ENCODE assay signal across 8 mouse cellular contexts in genomic region chr7:98309219-98310030, GRCm38 (mm10). TPM values are rescaled to one million over a fixed set of nuclear protein-coding genes. Genes with fewer than 3 reads are reported as not detected.
DNase-seq lines count a peak whose midpoint lies in the region; ATAC-seq and TF ChIP-seq lines count a peak whose summit lies in the region.

No protein-coding gene starts in this region.

- TF ChIP-seq POLR2A in testis, adult 2 months (IDR thresholded peaks at IDR 0.05; ENCODE audit: control insufficient read depth, low read depth, low read length), result peak; percentile 96

- DNase-seq in CD8-positive naive resting alpha-beta T cell, adult 2 months (ENCODE audit: low read depth in 2 of 2, low spot score in 2 of 2), result peak; percentile 79 to 87
- DNase-seq in c-Kit-positive CD71-negative TER-119-negative erythroid progenitor cells, embryonic 14.5 days (ENCODE audit: low read depth), result peak; percentile 93
- peak; percentile 97 for DNase-seq in forebrain, embryonic 11.5 days (ENCODE audit: low spot score)
- DNase-seq in heart, postnatal 0 days (ENCODE audit: low spot score), result peak; percentile 97
- DNase-seq in kidney, postnatal 4 days, result peak; percentile 97 to 99

- peak overlapping the region; percentile 91 for H3K4me2 ChIP-seq in forebrain, embryonic 11.5 days (ENCODE audit: low read depth, low read length, severe bottlenecking)
- H3K4me2 ChIP-seq in heart, postnatal 0 days (ENCODE audit: low read depth, low read length), result peak overlapping the region; percentile 78
- H3K4me2 ChIP-seq in liver, embryonic 16.5 days (ENCODE audit: low read depth, low read length), result peak overlapping the region; percentile 88
- H3K4me2 ChIP-seq in neural tube, embryonic 13.5 days, result peak overlapping the region; percentile 86

- H3K27me3 ChIP-seq in forebrain, embryonic 11.5 days (ENCODE audit: control insufficient read depth, insufficient read depth, low read length), result no peaks in the 10 kb centered on the region; the same call in 1 of the 2 replicates
- H3K27me3 ChIP-seq in heart, postnatal 0 days (ENCODE audit: control insufficient read depth, insufficient read depth, low read length), result no peaks in the 10 kb centered on the region
- H3K27me3 ChIP-seq in liver, embryonic 16.5 days (ENCODE audit: control insufficient read depth, insufficient read depth, low read depth, low read length), result no peaks in the 10 kb centered on the region; the same call in 1 of the 2 replicates
- no peaks in the 10 kb centered on the region for H3K27me3 ChIP-seq in neural tube, embryonic 13.5 days
- no peaks in the 10 kb centered on the region for H3K27me3 ChIP-seq in testis, adult 2 months (ENCODE audit: control insufficient read depth, insufficient read depth, low read length)

- H3K36me3 ChIP-seq in forebrain, embryonic 11.5 days (ENCODE audit: control insufficient read depth, insufficient read depth, low read length), result no peaks in the 10 kb centered on the region
- no peaks in the 10 kb centered on the region for H3K36me3 ChIP-seq in heart, postnatal 0 days (replicated peaks; ENCODE audit: control insufficient read depth, insufficient read depth, low read length)
- no peaks in the 10 kb centered on the region for H3K36me3 ChIP-seq in liver, embryonic 16.5 days (ENCODE audit: control insufficient read depth, insufficient read depth)
- H3K36me3 ChIP-seq in neural tube, embryonic 13.5 days, result no peaks in the 10 kb centered on the region
- no peaks in the 10 kb centered on the region for H3K36me3 ChIP-seq in testis, adult 2 months (ENCODE audit: control insufficient read depth, insufficient read depth, low read length)

- H3K27ac ChIP-seq in forebrain, embryonic 11.5 days (ENCODE audit: low read depth, low read length), result no peak overlapping the region
- peak overlapping the region; percentile 67 for H3K27ac ChIP-seq in heart, postnatal 0 days (ENCODE audit: low read depth)
- peak overlapping the region; percentile 80 for H3K27ac ChIP-seq in liver, embryonic 16.5 days (ENCODE audit: low read length)
- H3K27ac ChIP-seq in neural tube, embryonic 13.5 days (replicated peaks), result peak overlapping the region; percentile 70
- peak overlapping the region; percentile 76 for H3K27ac ChIP-seq in testis, adult 2 months (ENCODE audit: control insufficient read depth, insufficient read depth, low read depth, low read length)

- peak overlapping the region; percentile 84 for H3K9ac ChIP-seq in forebrain, embryonic 11.5 days (ENCODE audit: low read length)
- peak overlapping the region; percentile 76 for H3K9ac ChIP-seq in heart, postnatal 0 days (replicated peaks; ENCODE audit: low read depth, low read length)
- H3K9ac ChIP-seq in liver, embryonic 16.5 days (ENCODE audit: low read depth, low read length), result peak overlapping the region; percentile 97
- H3K9ac ChIP-seq in neural tube, embryonic 13.5 days, result peak overlapping the region; percentile 90

- TF ChIP-seq EP300 in heart, postnatal 0 days (IDR thresholded peaks at IDR 0.05; ENCODE audit: low read depth), result no peak

- peaks cover 2% of the 10 kb centered on the region; the same call in 1 of the 2 replicates for H3K4me1 ChIP-seq in forebrain, embryonic 11.5 days (replicated peaks; ENCODE audit: control insufficient read depth, insufficient read depth, low read length)
- H3K4me1 ChIP-seq in heart, postnatal 0 days (ENCODE audit: control insufficient read depth, insufficient read depth), result peaks cover 9% of the 10 kb centered on the region; the same call in 1 of the 2 replicates
- peaks cover 5% of the 10 kb centered on the region for H3K4me1 ChIP-seq in liver, embryonic 16.5 days (ENCODE audit: control insufficient read depth, low read depth, low read length)
- H3K4me1 ChIP-seq in neural tube, embryonic 13.5 days (replicated peaks), result peaks cover 18% of the 10 kb centered on the region
- peaks cover 2% of the 10 kb centered on the region; the same call in 1 of the 2 replicates for H3K4me1 ChIP-seq in testis, adult 2 months (ENCODE audit: control insufficient read depth, insufficient read depth, low read length)

- WGBS in forebrain, embryonic 11.5 days, result under 1% methylated on average over 51 of the region's 53 CpGs
- under 1% methylated on average over 53 of the region's 53 CpGs for WGBS in heart, postnatal 0 days
- WGBS in liver, embryonic 16.5 days (ENCODE audit: insufficient replicate concordance), result under 1% methylated on average over 53 of the region's 53 CpGs
- WGBS in neural tube, embryonic 13.5 days, result 1% methylated on average over 53 of the region's 53 CpGs

- H3K9me3 ChIP-seq in forebrain, embryonic 11.5 days (ENCODE audit: control insufficient read depth, low read length), result no peaks in the 10 kb centered on the region
- no peaks in the 10 kb centered on the region for H3K9me3 ChIP-seq in heart, postnatal 0 days (replicated peaks; ENCODE audit: control insufficient read depth, low read length)
- H3K9me3 ChIP-seq in liver, embryonic 16.5 days (replicated peaks; ENCODE audit: control insufficient read depth, low read length), result no peaks in the 10 kb centered on the region
- no peaks in the 10 kb centered on the region for H3K9me3 ChIP-seq in neural tube, embryonic 13.5 days

- ATAC-seq in forebrain, embryonic 11.5 days (replicated peaks; ENCODE audit: low FRiP score), result peak; percentile 99
- peak; percentile 99 for ATAC-seq in heart, postnatal 0 days (ENCODE audit: insufficient read depth, low read depth)
- ATAC-seq in liver, embryonic 16.5 days (ENCODE audit: low read depth), result peak; percentile 99
- peak; percentile 99 for ATAC-seq in neural tube, embryonic 13.5 days (ENCODE audit: low read depth)

- no peak for TF ChIP-seq CTCF in heart, postnatal 0 days (IDR thresholded peaks at IDR 0.05; ENCODE audit: low read depth)
- TF ChIP-seq CTCF in testis, adult 2 months (IDR thresholded peaks at IDR 0.05; ENCODE audit: control insufficient read depth, insufficient read depth, insufficient replicate concordance, low read depth, low read length), result no peak

- H3K4me3 ChIP-seq in forebrain, embryonic 11.5 days (ENCODE audit: low read depth, low read length), result peak overlapping the region; percentile 82
- peak overlapping the region; percentile 85 for H3K4me3 ChIP-seq in heart, postnatal 0 days (ENCODE audit: low read depth, low read length)
- H3K4me3 ChIP-seq in liver, embryonic 16.5 days (ENCODE audit: low read depth, low read length), result peak overlapping the region; percentile 91
- H3K4me3 ChIP-seq in neural tube, embryonic 13.5 days, result peak overlapping the region; percentile 77
- H3K4me3 ChIP-seq in testis, adult 2 months (ENCODE audit: control insufficient read depth, low read depth, low read length), result peak overlapping the region; percentile 88

RNA-seq across cellular contexts. Expression of gene Acer3, which starts 11.6 kb away (rescaled TPM):
- polyA plus RNA-seq in forebrain, embryonic 11.5 days (2014; fragmentation: Nextera tagmentation; extraction: Ambion mirVana), result 16.3 and 16.5 TPM in 2 replicates
- total RNA-seq in heart, postnatal 0 days (2014; rRNA removed; ENCODE audit: low replicate concordance), result 5.6 and 11.1 TPM in 2 replicates
- polyA plus RNA-seq in heart, postnatal 0 days (2015; fragmentation: Nextera tagmentation; extraction: Ambion mirVana), result 16.4 and 21.4 TPM in 2 replicates
- 22.6 and 23.2 TPM in 2 replicates for polyA plus RNA-seq in liver, embryonic 16.5 days (2015; fragmentation: Nextera tagmentation; extraction: Ambion mirVana)
- 20.5 and 20.7 TPM in 2 replicates for polyA plus RNA-seq in neural tube, embryonic 13.5 days (2015; fragmentation: Nextera tagmentation; extraction: Ambion mirVana)
- 6.2 and 11.3 TPM in 2 replicates for polyA plus RNA-seq in testis, adult 2 months (2012; rRNA removed)

RNA-seq across cellular contexts. Expression of gene Tsku, which starts 51.7 kb away (rescaled TPM):
- polyA plus RNA-seq in forebrain, embryonic 11.5 days (2014; fragmentation: Nextera tagmentation; extraction: Ambion mirVana), result 9.0 and 9.4 TPM in 2 replicates
- 4.0 and 7.1 TPM in 2 replicates for total RNA-seq in heart, postnatal 0 days (2014; rRNA removed; ENCODE audit: low replicate concordance)
- polyA plus RNA-seq in heart, postnatal 0 days (2015; fragmentation: Nextera tagmentation; extraction: Ambion mirVana), result 3.3 and 3.7 TPM in 2 replicates
- 1.9 and 2.4 TPM in 2 replicates for polyA plus RNA-seq in liver, embryonic 16.5 days (2015; fragmentation: Nextera tagmentation; extraction: Ambion mirVana)
- polyA plus RNA-seq in neural tube, embryonic 13.5 days (2015; fragmentation: Nextera tagmentation; extraction: Ambion mirVana), result 6.9 and 8.1 TPM in 2 replicates
- 5.1 and 5.6 TPM in 2 replicates for polyA plus RNA-seq in testis, adult 2 months (2012; rRNA removed)
